Mouse (Mus musculus) urinary bladder, adult 2 months (tissue): Measurements from ENCODE around the gene Sidt1. TPM values are rescaled to one million over a fixed set of nuclear protein-coding genes. Genes with fewer than 3 reads are reported as not detected.
"Not testable (repeated sequence)": the region's sequence is repeated elsewhere in the genome, so short reads cannot be mapped to it uniquely, and the experiment has no call there.

Experiments
- DNase-seq: peaks from one replicate; pipeline ENCODE4 v3.0.0; 2022; ENCODE audit warnings: low spot score
- polyA plus RNA-seq: library from polyadenylated mRNA; depleted of rRNA; stranded (reverse); fragments of >200 nt; gene quantifications from 2 replicates; pipeline ENCODE4 v1.2.3, GENCODE M21; 2012

Gene Sidt1
- polyA plus RNA-seq, 1 experiment, result 39.2 TPM

DNA sequence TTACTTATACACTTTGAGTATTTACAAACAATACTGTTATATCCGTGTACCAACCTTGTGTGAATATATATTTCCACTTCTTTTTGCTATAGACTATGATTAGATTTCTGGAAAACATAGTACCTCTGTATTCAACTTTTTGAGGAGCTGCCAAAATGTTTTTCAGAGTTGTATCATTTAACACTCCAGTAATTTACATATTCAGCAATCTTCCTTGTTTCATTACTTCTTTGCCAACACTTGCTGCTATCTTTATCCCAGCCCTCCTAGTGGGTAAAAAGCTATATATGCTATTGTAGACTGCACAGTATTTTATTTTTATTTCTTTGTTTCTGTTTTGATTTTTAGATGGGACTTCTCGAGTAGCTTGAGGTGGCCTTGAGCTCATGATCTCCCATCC lies 29.2 kb downstream of the Sidt1 start:
- DNase-seq, result no peak

- DNase-seq, result no peak
Measured at GRCm38 (mm10) chr16:44302126-44302892, 30.7 kb downstream of the Sidt1 start.

DNA sequence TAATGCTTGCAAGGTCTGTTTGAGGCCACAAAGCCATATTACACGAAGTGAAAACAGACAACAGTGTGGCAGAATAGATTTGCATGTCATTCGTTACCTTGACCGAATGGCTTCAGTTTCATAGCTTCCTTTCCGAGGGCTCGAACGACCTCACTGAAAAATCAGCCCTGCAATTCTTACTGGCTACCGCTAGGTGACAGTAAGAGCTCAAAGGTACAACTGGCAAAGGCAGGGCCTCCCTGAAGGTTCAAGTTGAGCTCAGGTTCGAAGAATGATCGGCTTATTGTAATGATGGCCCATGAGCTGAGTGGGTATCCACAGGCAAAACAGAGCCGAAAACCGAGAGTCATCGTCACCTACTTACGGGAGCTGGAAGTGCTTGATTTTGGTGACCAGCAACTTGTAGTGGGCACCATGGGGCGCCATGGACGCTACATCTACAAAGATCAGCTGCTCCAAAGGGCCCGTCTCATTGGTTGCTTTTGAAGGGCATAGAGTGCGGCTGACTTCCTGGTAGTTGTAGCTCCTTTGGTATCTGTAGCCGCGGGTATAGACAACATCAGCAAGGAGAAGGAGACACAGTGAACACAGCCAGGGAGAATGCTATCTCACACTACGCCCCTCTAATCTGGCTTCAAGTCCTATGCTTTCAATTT lies 33.4 kb downstream of the Sidt1 start:
- no peak for DNase-seq

DNA sequence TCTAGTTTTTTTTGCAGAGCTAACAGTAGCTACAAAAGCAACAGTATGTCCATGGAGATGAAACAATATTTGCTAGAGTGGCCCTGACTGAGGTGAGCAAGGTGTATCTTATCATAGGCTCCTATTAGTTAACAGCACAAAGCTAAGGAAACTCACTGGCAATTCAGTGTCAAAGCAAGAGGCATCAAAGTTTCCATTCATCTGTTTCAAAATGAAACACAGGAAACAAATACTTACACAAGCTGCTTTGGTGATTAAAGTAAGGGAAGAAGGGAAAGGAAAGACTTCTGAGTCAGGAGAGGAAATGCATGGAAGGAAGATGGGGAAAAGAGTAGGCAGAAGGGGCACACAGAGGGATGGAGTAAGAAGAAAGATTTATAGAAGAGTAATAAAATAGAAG lies 39.0 kb downstream of the Sidt1 start:
- no peak for DNase-seq

DNA sequence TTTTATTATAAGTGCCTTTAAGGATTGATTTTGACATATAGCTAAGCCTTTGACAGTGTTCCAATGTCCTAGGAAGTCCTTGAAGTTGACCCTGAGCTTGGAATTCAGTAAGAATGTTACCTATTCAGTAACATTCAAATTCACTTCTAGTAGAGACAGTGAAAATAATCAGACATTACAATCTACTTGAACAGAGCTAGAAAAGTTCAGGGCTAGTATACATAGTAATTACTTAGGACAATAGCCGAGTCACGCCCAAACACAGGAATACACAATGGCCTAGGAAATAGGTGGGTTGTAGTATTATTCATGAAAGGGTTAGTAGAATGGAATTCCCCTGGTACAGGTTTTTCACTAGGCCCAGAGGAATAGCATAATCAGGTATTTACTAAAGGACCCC lies 40.3 kb downstream of the Sidt1 start:
- not testable (repeated sequence) for DNase-seq

DNA sequence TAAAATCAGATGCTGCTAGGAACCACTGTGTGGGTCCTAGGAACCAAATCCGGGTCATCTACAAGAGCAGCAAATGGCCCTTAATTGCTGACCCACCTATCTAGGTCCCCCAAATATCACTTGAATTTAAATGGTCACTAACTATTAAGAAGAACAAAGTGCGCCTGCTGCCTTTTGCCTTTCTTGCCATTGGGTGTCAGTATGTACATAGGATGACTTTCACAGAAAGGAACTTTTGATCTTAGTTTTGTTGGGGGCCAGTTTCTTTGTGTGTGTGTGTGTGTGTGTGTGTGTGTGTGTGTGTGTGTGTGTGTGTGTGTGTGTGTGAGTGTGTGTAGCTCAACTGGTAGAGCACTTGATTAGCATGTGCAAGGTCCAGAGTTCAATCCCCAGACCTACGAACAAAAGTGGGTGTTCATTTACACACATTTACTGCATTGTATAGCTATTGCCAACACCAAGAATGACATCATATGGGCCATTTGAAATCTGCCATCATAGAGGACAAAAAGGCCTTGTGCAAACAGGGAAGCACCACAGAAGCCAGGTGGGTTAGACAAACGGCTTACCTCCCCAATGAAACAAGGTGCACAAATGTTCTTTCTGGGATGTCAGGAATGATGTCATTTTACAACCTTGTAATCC lies 43.9 kb downstream of the Sidt1 start:
- DNase-seq, result no peak

DNA sequence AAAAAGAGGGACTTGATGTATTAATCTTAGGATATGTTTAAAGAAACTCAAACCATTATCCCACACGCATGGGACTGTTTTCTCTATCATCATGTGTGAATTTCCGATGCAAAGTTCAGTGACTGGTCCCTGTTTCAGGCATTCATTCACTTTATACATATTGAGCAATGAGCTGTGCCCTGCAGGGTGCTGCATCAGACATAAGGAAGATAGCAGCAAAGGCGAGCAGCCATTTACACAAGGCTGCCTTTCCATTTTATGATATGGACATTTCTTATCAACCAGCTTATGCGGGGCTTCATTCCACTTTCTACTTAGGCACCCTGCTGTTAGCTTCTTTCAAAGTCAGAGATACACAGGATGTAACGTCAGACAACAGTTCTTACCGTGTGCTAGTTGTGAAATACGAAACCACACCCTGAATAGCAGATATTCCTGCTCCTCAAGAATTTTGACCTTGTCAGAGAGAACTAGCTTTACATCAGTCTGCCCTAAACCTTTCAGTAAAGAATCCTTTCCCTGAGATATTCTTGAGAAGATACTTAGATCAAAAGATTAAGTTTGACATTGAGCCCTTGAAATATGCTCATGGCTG lies 45.5 kb downstream of the Sidt1 start:
- DNase-seq, result no peak

- no peak for DNase-seq
Measured at GRCm38 (mm10) chr16:44282614-44283325, 50.2 kb downstream of the Sidt1 start.

GRCm38 (mm10) chr16:44282036-44282435 lies 51.0 kb downstream of the Sidt1 start:
- DNase-seq, result no peak

- no peak for DNase-seq
Measured at GRCm38 (mm10) chr16:44280806-44281205, 52.2 kb downstream of the Sidt1 start.

DNA sequence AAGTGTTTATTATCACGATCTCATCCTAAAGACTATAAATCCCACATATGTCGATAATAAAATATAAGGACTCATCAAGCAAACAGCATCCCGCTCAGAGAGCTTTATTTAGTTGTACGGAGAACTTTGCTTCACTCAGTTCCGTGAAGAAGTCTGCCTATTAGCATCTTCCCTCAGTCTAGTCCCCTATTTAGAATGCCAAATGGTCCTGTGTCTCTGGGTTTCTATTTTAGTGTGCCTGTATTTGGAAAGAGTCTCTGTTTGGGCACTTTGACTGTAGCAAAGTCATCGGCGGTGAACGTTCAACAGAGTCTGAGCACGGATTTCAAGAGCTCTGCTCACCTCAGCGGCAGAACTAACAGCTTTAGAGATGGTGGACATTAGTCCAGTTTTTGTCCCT lies 55.8 kb downstream of the Sidt1 start:
- DNase-seq, result no peak

GRCm38 (mm10) chr16:44271371-44272038 lies 61.5 kb downstream of the Sidt1 start:
- DNase-seq, result no peak

GRCm38 (mm10) chr16:44270606-44271005 lies 62.4 kb downstream of the Sidt1 start:
- no peak for DNase-seq

GRCm38 (mm10) chr16:44269578-44269977 lies 63.4 kb downstream of the Sidt1 start:
- DNase-seq, result no peak

DNA sequence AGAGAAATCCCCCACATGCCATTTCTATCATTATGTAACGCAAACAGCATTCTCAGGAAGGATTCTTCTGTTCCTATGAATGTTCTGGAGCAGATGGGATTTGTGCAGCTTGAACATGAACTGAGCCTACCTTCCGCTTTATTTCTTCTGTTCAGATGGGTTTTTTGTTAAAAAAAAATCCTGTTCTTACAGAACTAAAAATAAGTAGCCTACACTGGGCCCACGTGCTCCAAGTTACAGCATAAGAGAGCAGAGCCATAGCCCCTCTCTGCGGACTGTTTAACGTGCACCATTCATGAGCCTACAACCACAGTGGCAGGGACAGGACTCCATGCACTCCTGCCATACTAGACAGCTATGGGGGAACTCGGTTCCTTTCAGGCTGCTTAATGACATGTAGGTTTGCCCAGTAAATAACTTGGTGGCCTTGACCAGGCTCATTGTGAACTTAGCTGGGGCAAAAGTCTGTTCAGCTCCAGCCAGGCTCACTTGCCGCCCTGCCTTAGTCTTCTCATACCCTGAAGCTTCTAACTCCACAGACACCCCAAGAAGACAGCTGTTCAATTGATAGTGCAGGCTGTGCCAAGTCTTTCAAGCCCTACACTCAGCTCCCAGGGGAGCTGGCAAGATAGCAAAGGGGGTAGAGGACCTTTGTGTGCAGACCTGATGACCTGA lies 64.3 kb downstream of the Sidt1 start:
- no peak for DNase-seq

- DNase-seq, result no peak
Measured at GRCm38 (mm10) chr16:44265562-44265961, 67.4 kb downstream of the Sidt1 start.

- DNase-seq, result no peak
Measured at GRCm38 (mm10) chr16:44264916-44265315, 68.1 kb downstream of the Sidt1 start.

- DNase-seq, result no peak
Measured at GRCm38 (mm10) chr16:44257476-44257875, 75.5 kb downstream of the Sidt1 start.

DNA sequence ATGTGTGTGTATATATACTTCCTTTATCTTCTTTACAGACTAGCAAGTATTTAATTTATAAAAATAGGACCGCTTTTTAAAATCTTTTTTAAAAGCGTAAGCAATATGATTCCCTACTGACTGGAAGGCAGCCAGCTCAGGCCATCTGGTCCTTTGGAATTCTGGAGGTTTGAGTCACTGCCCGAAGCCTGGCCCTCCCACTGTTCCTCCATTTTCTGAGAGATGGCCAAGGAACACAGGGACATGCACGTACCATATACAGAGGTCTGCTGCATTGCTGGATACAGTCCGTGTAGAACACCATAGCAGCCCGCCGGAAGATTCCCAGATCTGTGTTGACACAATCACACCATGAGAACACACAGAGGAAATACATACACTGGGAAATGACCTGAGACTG lies 78.3 kb downstream of the Sidt1 start:
- no peak for DNase-seq

DNA sequence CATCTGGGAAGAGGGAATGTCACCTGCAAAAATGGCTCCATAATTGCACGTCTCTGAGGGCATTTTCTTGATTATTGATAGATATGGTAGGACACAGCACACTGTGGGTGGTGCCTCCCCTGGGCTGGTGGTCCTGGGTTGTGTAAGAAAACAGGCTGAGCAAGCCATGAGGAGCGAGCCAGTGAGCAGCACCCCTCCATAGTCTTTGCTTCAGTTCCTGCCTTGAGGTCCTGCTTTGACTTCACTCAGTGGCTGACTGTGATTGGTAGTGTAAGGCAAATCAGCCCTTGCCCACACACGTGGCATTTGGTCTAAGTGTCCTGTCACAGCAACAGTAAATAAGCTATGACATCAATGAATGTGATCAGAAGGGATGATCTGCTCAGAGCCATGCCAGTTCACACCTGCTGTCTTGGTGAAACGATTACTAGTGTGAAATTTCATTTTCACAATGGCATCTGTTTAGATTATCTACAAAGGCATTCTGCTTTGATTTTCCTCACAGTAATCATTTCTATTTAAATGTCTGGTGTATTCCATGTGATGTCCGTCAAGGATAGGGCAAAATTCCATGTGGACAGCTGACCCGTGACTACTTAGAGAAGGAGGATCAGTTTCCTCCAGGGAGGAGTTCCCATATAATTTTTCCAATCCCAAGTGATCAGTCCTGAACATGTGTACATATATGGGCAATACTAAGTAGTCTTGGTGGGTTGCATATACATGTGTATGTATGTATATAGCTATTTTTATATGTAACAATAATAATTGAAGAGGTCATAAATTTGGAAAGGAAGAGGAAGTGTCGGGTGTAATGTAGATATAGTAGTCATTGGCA lies 79.0 kb downstream of the Sidt1 start:
- DNase-seq, result no peak
